Mouse (Mus musculus) thymus, adult 2 months (tissue): Measurements from ENCODE around the gene Cngb1. TPM values are rescaled to one million over a fixed set of nuclear protein-coding genes. Genes with fewer than 3 reads are reported as not detected.

Source experiments
- DNase-seq: peaks from one replicate; pipeline ENCODE4 v3.0.0; 2021
- H3K27ac ChIP-seq: fragments of 200-500 bp; 2 replicates; pipeline ENCODE4 v1.5.1; 2012; ENCODE audit warnings: low read length, control low read depth; ENCODE audit not compliant: control insufficient read depth, insufficient read depth
- H3K27me3 ChIP-seq: fragments of 200-500 bp; 2 replicates; pipeline ENCODE4 v1.6.1; 2012; ENCODE audit warnings: mild to moderate bottlenecking, low read length, moderate library complexity, mixed read lengths; ENCODE audit not compliant: control insufficient read depth, insufficient read depth
- H3K36me3 ChIP-seq: fragments of 200-500 bp; 2 replicates; pipeline ENCODE4 v1.6.1; 2012; ENCODE audit warnings: mild to moderate bottlenecking, low read length, moderate library complexity; ENCODE audit not compliant: control insufficient read depth, insufficient read depth
- H3K4me1 ChIP-seq: fragments of 200-500 bp; replicated peaks from 2 replicates; pipeline ENCODE4 v1.6.1; 2012; ENCODE audit warnings: low read length; ENCODE audit not compliant: control insufficient read depth, insufficient read depth
- H3K4me3 ChIP-seq: fragments of 200-500 bp; 2 replicates; pipeline ENCODE4 v1.5.1; 2012; ENCODE audit warnings: mild to moderate bottlenecking, low read length, control low read depth, moderate library complexity; ENCODE audit not compliant: control insufficient read depth, insufficient read depth
- CTCF ChIP-seq: fragments of 200-500 bp; IDR thresholded peaks from 2 replicates; pipeline ENCODE4 v1.5.1; 2012; ENCODE audit warnings: mild to moderate bottlenecking, control low read depth, low read length, moderate library complexity, borderline replicate concordance; ENCODE audit not compliant: control insufficient read depth, poor library complexity, insufficient read depth; ENCODE audit errors: extremely low read depth
- POLR2A ChIP-seq: fragments of 200-500 bp; IDR thresholded peaks from 2 replicates; pipeline ENCODE4 v1.6.1; 2012; ENCODE audit warnings: mild to moderate bottlenecking, low read length, control low read depth, moderate library complexity; ENCODE audit not compliant: control insufficient read depth, poor library complexity, insufficient read depth; ENCODE audit errors: extremely low read depth
- WGBS: fragments of 180-500 bp; shearing (Covaris S2); methylation state at CpG from one replicate; pipeline ENCODE4 v1.1.7; 2018; 5-methylcytosine and 5-hydroxymethylcytosine counted together
- polyA plus RNA-seq: library from polyadenylated mRNA; depleted of rRNA; stranded (reverse); fragments of >200 nt; gene quantifications from 2 replicates; pipeline ENCODE4 v1.2.3, GENCODE M21; 2012; rRNA removed

The Cngb1 gene
- 0.68 and 0.94 TPM in 2 replicates for polyA plus RNA-seq

DNA sequence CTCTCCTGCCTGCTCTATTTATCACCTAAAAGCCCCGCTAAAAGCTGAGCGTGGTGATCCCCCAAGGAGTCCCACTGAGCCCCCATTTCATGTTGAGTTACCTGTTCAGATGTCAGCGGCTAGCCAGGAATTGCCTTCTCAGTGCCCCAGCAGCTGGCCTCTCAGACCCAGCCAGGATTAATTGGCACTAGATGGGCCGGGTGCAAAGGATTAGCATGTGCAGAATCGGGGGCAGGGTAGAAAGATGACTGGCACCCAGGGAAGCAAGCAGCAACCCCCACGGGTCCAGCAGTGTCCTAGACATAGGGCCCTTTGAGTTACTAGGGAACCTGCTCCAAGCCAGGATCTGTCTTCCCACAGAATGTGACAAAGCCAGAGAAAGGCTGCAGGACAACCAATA lies at the start of gene Cngb1:
TSS of gene Cngb1 (minus strand) at position 155 of the 400 bp plus-strand sequence.
- Histone ChIP-seq H3K27me3 (no peaks in the 10 kb centered on the region), H3K4me1 (no peaks in the 10 kb centered on the region), H3K4me3 (no peak within 1 kb of the TSS), H3K36me3 (no peaks in the 10 kb centered on the region), H3K27ac (no peak within 1 kb of the TSS)
- 82% methylated on average over 6 of the region's 6 CpGs for WGBS
- TF ChIP-seq POLR2A, result no peak
- TF ChIP-seq CTCF, result no peak
- no peak for DNase-seq

DNA sequence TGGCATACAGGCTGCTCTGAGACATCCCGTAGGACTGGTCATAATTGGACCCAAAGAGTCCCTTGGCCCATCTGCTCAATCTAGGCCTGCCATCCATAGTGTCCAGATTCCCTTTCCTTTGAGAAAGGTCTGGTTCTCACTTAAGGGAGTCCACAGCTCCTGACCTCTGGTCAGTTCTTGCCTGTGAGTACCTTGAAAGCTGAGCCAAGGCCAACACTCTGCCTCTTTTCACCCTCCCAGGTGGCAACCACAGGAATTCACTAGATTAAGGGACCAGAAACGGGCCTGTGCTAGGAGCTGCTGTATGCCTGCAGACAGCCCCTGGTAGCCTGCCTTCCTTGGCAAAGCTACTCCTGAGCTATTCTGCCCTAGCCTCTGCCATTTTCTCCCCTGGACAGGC lies 48.2 kb upstream of the Cngb1 start:
- TF ChIP-seq CTCF (no peak), POLR2A (no peak)
- peaks cover 6% of the 10 kb centered on the region for H3K27me3 ChIP-seq
- DNase-seq, result no peak
- 96% methylated on average over 2 of the region's 2 CpGs for WGBS
- H3K4me3 ChIP-seq, result no peak overlapping the region
- H3K27ac ChIP-seq, result no peak overlapping the region
- H3K4me1 ChIP-seq, result peaks cover 17% of the 10 kb centered on the region; the same call in 1 of the 2 replicates
- H3K36me3 ChIP-seq, result no peaks in the 10 kb centered on the region

DNA sequence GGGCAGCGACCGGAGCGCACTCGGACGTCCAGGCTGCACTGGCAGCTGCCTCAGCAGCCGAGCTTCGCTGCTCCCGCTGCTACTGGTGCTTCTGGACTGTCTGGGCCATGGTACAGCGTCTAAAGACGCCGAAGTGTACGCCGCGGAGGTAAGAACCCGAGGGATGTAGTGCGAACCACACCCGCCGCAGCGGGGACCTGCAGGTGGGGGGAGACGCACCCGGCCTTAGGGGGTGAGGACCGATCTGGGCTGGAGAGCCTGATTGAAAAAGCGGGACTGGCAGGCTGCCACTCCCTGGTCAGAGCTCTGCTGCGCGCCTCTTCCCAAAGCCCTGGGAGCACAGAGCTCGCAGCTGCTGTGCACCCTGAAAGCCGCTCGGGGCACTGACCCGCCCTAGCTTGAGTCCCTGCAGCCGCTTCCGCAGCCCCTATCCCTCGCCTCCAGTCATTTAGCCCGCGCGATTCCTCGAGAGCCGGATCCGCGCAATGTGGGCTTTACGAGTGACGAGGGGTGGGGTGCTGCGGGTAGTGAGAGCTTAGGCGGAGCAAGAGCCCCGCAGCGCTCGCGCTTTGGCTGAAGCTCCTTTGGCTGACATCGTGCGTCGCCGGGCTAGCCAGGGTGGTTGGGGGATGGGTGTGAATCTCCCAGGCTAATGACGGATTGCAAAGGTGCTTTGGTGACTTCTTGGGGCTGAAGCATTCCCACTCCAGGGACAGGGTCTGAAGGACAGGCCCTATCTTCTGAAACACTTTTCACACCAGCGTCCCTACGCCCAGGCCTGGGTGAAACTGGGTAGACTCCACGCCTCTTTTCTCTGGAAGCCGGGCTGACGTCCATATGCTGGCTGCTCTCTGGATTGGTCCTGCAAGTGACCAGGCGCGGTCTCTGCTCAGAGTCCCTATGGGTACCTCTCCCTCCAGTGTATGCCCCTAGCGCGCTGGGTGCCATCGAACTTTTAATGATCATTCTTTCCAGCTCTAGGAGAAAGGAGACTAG lies 46.8 kb upstream of the Cngb1 start:
- DNase-seq, result no peak
- Histone ChIP-seq H3K36me3 (no peaks in the 10 kb centered on the region), H3K4me3 (peak overlapping the region; percentile 20), H3K27ac (no peak overlapping the region), H3K27me3 (peaks cover 6% of the 10 kb centered on the region), H3K4me1 (peaks cover 27% of the 10 kb centered on the region)
- 15% methylated on average over 62 of the region's 62 CpGs for WGBS
- TF ChIP-seq POLR2A, result no peak
- 0 out of 2 replicates have a peak, but pooled peaks have one; percentile 16 for TF ChIP-seq CTCF

DNA sequence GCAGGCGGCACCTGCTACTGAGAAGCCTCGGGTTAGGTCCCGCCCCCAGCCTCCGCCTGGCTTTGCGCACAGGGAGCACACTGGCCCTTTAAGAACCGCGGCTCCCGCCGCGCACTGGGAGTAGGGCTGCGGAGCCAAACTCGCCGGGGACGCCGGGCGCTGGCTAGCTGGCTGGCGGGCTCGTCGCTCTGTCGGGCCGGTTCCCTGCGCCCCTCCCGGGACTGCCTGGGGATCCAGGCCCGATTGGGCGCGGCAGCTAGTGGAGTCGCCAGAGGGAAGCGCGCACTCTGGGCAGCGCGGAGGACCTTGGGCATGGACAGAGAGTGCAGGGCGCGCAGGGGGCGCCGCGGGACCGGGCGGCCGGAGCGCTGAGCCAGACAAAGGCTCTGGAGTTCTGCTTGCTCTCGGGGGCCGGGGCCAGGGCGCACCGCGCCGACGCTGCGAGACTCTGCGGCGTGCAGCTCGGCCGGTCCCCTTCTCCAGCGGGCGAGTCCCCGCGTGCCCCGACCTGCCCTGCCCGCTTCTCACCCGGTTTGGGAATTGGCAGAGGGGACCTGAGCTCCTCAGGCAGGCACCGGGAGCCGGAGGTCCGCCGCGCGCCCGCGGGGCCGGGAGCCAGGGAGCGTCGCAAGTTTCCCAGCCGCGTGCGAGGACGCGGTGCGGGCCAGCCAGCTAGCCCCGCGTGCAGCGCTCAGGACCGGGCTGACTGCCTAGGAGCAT lies 45.9 kb upstream of the Cngb1 start, which contains the start of gene Mmp15:
TSS of gene Mmp15 (plus strand) at position 118 of the 720 bp plus-strand sequence.
- Histone ChIP-seq H3K27ac (no peak within 1 kb of the TSS), H3K4me1 (peaks cover 27% of the 10 kb centered on the region), H3K4me3 (peak within 1 kb of the TSS; percentile 20)

DNA sequence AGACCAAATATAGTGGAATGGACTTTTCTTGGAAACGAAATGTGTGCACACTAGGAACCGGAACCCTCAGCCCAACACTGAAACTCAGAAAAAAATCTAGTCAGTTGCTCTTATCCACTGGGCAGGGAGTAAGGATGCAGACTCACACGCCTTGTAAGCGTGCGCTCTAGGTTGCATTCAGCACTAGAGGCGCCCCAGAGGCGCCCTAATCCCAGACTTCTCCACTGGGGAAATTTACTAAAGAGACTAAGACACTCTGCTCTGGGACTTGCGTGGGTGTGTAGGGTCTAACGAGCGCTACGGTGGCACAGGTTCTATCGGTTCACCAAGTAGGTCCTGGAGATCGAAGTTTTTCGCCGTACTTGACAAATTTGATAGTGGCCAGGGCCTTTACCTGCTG lies 45.1 kb upstream of the Cngb1 start:
- H3K4me1 ChIP-seq, result peaks cover 27% of the 10 kb centered on the region
- TF ChIP-seq CTCF, result no peak
- TF ChIP-seq POLR2A, result no peak
- 17% methylated on average over 15 of the region's 15 CpGs for WGBS
- H3K4me3 ChIP-seq, result no peak overlapping the region
- DNase-seq, result no peak
- no peak overlapping the region for H3K27ac ChIP-seq
- peaks cover 6% of the 10 kb centered on the region for H3K27me3 ChIP-seq
- H3K36me3 ChIP-seq, result no peaks in the 10 kb centered on the region

More for the DNA sequence above, 45.9 kb upstream of the Cngb1 start, which contains the start of gene Mmp15:
- DNase-seq, result peak; percentile 30
- WGBS, result under 1% methylated on average over 80 of the region's 80 CpGs
- no peaks in the 10 kb centered on the region for H3K36me3 ChIP-seq
- no peak for TF ChIP-seq POLR2A
- TF ChIP-seq CTCF, result no peak
- peaks cover 6% of the 10 kb centered on the region for H3K27me3 ChIP-seq

DNA sequence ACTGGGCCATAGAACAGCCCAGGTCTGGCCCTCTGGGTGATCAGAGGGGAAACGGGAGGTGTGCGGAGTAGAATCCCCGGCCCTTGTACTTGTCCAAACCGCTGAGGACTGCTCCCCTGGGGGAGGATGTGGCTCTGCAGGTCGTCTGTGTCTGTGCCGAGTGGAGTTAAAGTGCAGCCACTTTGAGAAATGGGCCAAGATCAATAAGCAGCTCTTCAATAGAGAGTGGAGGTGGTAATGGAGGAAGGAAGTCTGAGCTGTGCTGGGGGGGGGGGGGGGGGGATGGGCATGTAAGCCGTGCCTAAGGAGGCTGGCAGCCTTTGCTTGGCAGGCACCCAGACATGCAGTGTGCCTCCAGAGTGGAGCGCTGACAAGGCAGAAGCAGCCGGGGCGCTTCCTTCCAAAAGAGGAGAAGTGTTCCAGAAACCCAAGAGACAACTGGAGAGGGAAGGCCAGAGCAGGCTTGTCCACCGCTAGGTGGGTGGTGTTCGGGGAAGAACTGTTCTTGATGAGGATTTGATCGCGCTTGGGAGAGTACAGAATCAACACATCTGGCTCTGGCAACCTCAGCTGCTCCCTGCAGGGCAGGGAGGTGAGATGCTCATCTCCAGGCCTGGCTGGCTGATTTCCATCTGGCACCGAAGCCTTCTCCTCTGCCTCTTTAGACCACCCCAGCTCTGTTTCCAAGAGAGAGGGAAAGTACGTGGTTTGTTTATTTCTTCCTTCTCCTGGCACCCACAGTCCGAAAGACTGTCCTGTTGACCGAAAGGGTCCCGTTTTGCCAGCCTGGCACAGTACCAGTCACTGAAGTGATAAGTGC lies 42.6 kb upstream of the Cngb1 start:
- WGBS, result 22% methylated on average over 19 of the region's 19 CpGs
- Histone ChIP-seq H3K27ac (peak overlapping the region; percentile 29; the same call in 1 of the 2 replicates), H3K36me3 (no peaks in the 10 kb centered on the region), H3K4me1 (peaks cover 27% of the 10 kb centered on the region), H3K4me3 (no peak overlapping the region), H3K27me3 (peaks cover 6% of the 10 kb centered on the region)
- peak; percentile 27 for DNase-seq
- TF ChIP-seq POLR2A, result no peak
- TF ChIP-seq CTCF, result no peak
